Mouse (Mus musculus): ENCODE data around the gene Irx2.

DNA sequence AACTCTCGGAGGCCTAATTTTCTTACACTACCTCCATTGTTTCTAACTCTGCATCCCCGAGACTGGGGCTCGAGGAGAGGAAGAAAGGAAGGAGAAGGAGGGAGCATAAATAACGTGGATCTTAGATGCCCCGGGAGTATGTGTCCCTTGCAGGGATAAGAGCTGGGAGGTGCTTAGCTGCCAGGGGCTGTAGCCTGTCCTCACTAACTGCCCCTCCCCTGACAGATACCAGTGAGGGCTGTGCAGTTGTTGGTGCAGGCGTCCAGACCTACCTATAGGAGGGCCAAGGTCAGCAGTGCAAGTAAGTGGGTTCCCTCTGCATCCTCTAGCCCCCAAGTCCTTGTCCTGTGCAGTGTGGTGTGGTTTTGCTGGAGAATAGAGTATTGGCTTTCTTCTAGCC lies 3.7 kb downstream of the Irx2 start:
- no peak for TF ChIP-seq POLR2A (IDR thresholded peaks at IDR 0.05; ENCODE audit: borderline replicate concordance, insufficient read depth, low read length)
- TF ChIP-seq CTCF (IDR thresholded peaks at IDR 0.05; ENCODE audit: borderline replicate concordance, insufficient read depth, low read depth, low read length) = no peak

All from cerebellum, adult 2 months (tissue).